Mouse (Mus musculus): Measurements from ENCODE around the gene H2al2a. TPM values are rescaled to one million over a fixed set of nuclear protein-coding genes. Genes with fewer than 3 reads are reported as not detected.

H2al2a gene
- polyA plus RNA-seq, 1 experiment from 2014 or later = not detected

- Histone ChIP-seq H3K27ac (ENCODE audit: low read depth, low read length) (no peak overlapping the region), H3K27me3 (ENCODE audit: control insufficient read depth, insufficient read depth, low read length) (no peaks in the 10 kb centered on the region), H3K4me3 (ENCODE audit: low read depth, low read length) (no peak overlapping the region), H3K36me3 (ENCODE audit: control insufficient read depth, insufficient read depth, low read length) (no peaks in the 10 kb centered on the region), H3K4me2 (no peak overlapping the region), H3K4me1 (ENCODE audit: control insufficient read depth, insufficient read depth, low read length) (peaks cover 3% of the 10 kb centered on the region), H3K9me3 (replicated peaks; ENCODE audit: control insufficient read depth, low read length) (no peaks in the 10 kb centered on the region), H3K9ac (ENCODE audit: low read depth, low read length) (no peak overlapping the region)
- WGBS (ENCODE audit: insufficient replicate concordance) = 62% methylated on average over 3 of the region's 3 CpGs
- ATAC-seq (replicated peaks; ENCODE audit: insufficient number of reproducible peaks, low FRiP score, low TSS enrichment) = no peak
Measured at GRCm38 (mm10) chr2:17946875-17947274, 49.9 kb downstream of the H2al2a start.

Other genes starting within 250 kb of the H2al2a start
- gene A930004D18Rik, start 40.8 kb upstream of the H2al2a start, polyA plus RNA-seq (2014; fragmentation: Nextera tagmentation; extraction: Ambion mirVana) = 7.1 and 9.1 TPM in 2 replicates
- 6.0 and 6.4 TPM in 2 replicates for gene Skida1, start 52.1 kb upstream of the H2al2a start, polyA plus RNA-seq (2014; fragmentation: Nextera tagmentation; extraction: Ambion mirVana)
- gene Mllt10, start 58.3 kb upstream of the H2al2a start, polyA plus RNA-seq (2014; fragmentation: Nextera tagmentation; extraction: Ambion mirVana) = 25.9 and 36.4 TPM in 2 replicates

Measured in heart, embryonic 11.5 days (tissue).